Mouse (Mus musculus) C2C12 (cell line): ENCODE measurements at regions not wholly inside any gene's neighbourhood (a gene's known extent, or its start where the extent isn't known, plus 50 kb on each side); places are given as distances from the start of the nearest gene placed in this dataset.

Experiments
- CTCF ChIP-seq: IDR thresholded peaks from one replicate; pipeline ENCODE4 v1.5.1; 2011; ENCODE audit not compliant: control insufficient read depth, insufficient read depth, insufficient read length
- MAX ChIP-seq: IDR thresholded peaks from one replicate; pipeline ENCODE4 v1.6.1; 2011; ENCODE audit warnings: mild to moderate bottlenecking, control low read depth

DNA sequence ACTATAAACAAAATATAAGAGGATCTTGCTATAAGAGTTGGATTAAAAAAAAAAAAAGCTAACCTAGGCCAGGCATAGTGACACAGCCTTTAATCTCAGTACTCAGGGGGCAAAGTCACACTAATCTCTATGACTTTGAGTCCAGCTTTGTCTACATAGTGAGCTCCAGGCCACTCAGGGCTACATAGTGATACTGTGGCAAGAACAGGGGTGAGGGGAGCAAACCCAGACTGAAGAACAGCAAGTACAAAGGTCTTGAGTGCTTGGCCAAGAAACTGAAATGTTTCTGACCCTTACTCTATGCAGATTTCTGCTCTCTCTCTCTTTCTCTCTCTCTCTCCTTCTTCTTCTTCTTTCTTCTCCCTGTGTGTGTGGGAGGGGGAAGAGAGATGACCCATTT lies 140.9 kb upstream of the Igf1 start:
- no peak for TF ChIP-seq CTCF
- no peak for TF ChIP-seq MAX
